Mouse (Mus musculus) CD8-positive naive resting alpha-beta T cell, adult 57 days (primary cell): ENCODE measurements around the gene Gpr141. TPM values are rescaled to one million over a fixed set of nuclear protein-coding genes. Genes with fewer than 3 reads are reported as not detected.

Experiments used
- total RNA-seq: library from RNA; stranded (reverse); gene quantifications from one replicate; pipeline ENCODE4 v1.2.4, GENCODE M21; 2023

Gpr141 gene
- total RNA-seq, result 1.2 TPM

GRCm38 (mm10) chr13:19824071-19824470 lies at the start of gene Gpr141:
Gene Gpr141, minus strand, starts transcription at chr13:19824257.

Other genes starting within 250 kb of the Gpr141 start
- not detected for gene Epdr1, start 204.3 kb downstream of the Gpr141 start, total RNA-seq
- not detected for gene Sfrp4, start 201.2 kb downstream of the Gpr141 start, total RNA-seq
- not detected for gene Nme8, start 126.5 kb downstream of the Gpr141 start, total RNA-seq